Mouse (Mus musculus): ENCODE results near the gene Slc44a2. TPM values are rescaled to one million over a fixed set of nuclear protein-coding genes. Genes with fewer than 3 reads are reported as not detected.

The Slc44a2 gene
- polyA plus RNA-seq (2012; rRNA removed) = 477 and 505 TPM in 2 replicates

- TF ChIP-seq CTCF (IDR thresholded peaks at IDR 0.05; ENCODE audit: borderline replicate concordance, control insufficient read depth, extremely low read depth, insufficient read depth, low read length, poor library complexity) (peak; percentile 52; the same call in 1 of the 2 replicates), POLR2A (IDR thresholded peaks at IDR 0.05; ENCODE audit: control insufficient read depth, extremely low read depth, insufficient read depth, low read length, poor library complexity) (peak; percentile 95)
- H3K36me3 ChIP-seq (ENCODE audit: control insufficient read depth, insufficient read depth, low read length) = no peaks in the 10 kb centered on the region
- H3K4me1 ChIP-seq (replicated peaks; ENCODE audit: control insufficient read depth, insufficient read depth, low read length) = peaks cover 46% of the 10 kb centered on the region
- peak within 1 kb of the TSS; percentile 75 for H3K4me3 ChIP-seq (ENCODE audit: control insufficient read depth, insufficient read depth, low read length)
- peak; percentile 92 for DNase-seq
- H3K27ac ChIP-seq (ENCODE audit: control insufficient read depth, insufficient read depth, low read length) = peak within 1 kb of the TSS; percentile 97
- WGBS = under 1% methylated on average over 52 of the region's 52 CpGs
- H3K27me3 ChIP-seq (ENCODE audit: control insufficient read depth, insufficient read depth, low read length) = no peaks in the 10 kb centered on the region
These were observed at the start of gene Slc44a2 for GRCm38 (mm10) chr9:21320619-21321512. Gene Slc44a2 (plus strand): TSS chr9:21320698.

GRCm38 (mm10) chr9:21272391-21272790 is 48.1 kb upstream of the Slc44a2 start:
- H3K36me3 ChIP-seq (ENCODE audit: control insufficient read depth, insufficient read depth, low read length) = peaks cover 73% of the 10 kb centered on the region
- H3K27ac ChIP-seq (ENCODE audit: control insufficient read depth, insufficient read depth, low read length) = no peak overlapping the region
- 97% methylated on average over 9 of the region's 9 CpGs for WGBS
- H3K27me3 ChIP-seq (ENCODE audit: control insufficient read depth, insufficient read depth, low read length) = no peaks in the 10 kb centered on the region
- no peak for DNase-seq
- TF ChIP-seq CTCF (IDR thresholded peaks at IDR 0.05; ENCODE audit: borderline replicate concordance, control insufficient read depth, extremely low read depth, insufficient read depth, low read length, poor library complexity) (no peak), POLR2A (IDR thresholded peaks at IDR 0.05; ENCODE audit: control insufficient read depth, extremely low read depth, insufficient read depth, low read length, poor library complexity) (no peak)
- H3K4me3 ChIP-seq (ENCODE audit: control insufficient read depth, insufficient read depth, low read length) = no peak overlapping the region
- H3K4me1 ChIP-seq (replicated peaks; ENCODE audit: control insufficient read depth, insufficient read depth, low read length) = no peaks in the 10 kb centered on the region

- Histone ChIP-seq H3K4me3 (ENCODE audit: control insufficient read depth, insufficient read depth, low read length) (no peak overlapping the region), H3K27me3 (ENCODE audit: control insufficient read depth, insufficient read depth, low read length) (no peaks in the 10 kb centered on the region), H3K36me3 (ENCODE audit: control insufficient read depth, insufficient read depth, low read length) (peaks cover 78% of the 10 kb centered on the region), H3K4me1 (replicated peaks; ENCODE audit: control insufficient read depth, insufficient read depth, low read length) (no peaks in the 10 kb centered on the region), H3K27ac (ENCODE audit: control insufficient read depth, insufficient read depth, low read length) (no peak overlapping the region)
- no peak for DNase-seq
- no peak for TF ChIP-seq CTCF (IDR thresholded peaks at IDR 0.05; ENCODE audit: borderline replicate concordance, control insufficient read depth, extremely low read depth, insufficient read depth, low read length, poor library complexity)
- TF ChIP-seq POLR2A (IDR thresholded peaks at IDR 0.05; ENCODE audit: control insufficient read depth, extremely low read depth, insufficient read depth, low read length, poor library complexity) = no peak
- 94% methylated on average over 8 of the region's 8 CpGs for WGBS
These were observed 47.4 kb upstream of the Slc44a2 start for GRCm38 (mm10) chr9:21273094-21273493.

GRCm38 (mm10) chr9:21273520-21274228 is 46.8 kb upstream of the Slc44a2 start:
- DNase-seq = no peak
- Histone ChIP-seq H3K4me1 (replicated peaks; ENCODE audit: control insufficient read depth, insufficient read depth, low read length) (no peaks in the 10 kb centered on the region), H3K4me3 (ENCODE audit: control insufficient read depth, insufficient read depth, low read length) (no peak overlapping the region), H3K27ac (ENCODE audit: control insufficient read depth, insufficient read depth, low read length) (no peak overlapping the region), H3K36me3 (ENCODE audit: control insufficient read depth, insufficient read depth, low read length) (peaks cover 74% of the 10 kb centered on the region), H3K27me3 (ENCODE audit: control insufficient read depth, insufficient read depth, low read length) (no peaks in the 10 kb centered on the region)
- TF ChIP-seq CTCF (IDR thresholded peaks at IDR 0.05; ENCODE audit: borderline replicate concordance, control insufficient read depth, extremely low read depth, insufficient read depth, low read length, poor library complexity) (no peak), POLR2A (IDR thresholded peaks at IDR 0.05; ENCODE audit: control insufficient read depth, extremely low read depth, insufficient read depth, low read length, poor library complexity) (no peak)
- 93% methylated on average over 7 of the region's 7 CpGs for WGBS

- Histone ChIP-seq H3K27ac (ENCODE audit: control insufficient read depth, insufficient read depth, low read length) (no peak overlapping the region), H3K4me1 (replicated peaks; ENCODE audit: control insufficient read depth, insufficient read depth, low read length) (no peaks in the 10 kb centered on the region), H3K36me3 (ENCODE audit: control insufficient read depth, insufficient read depth, low read length) (peaks cover 73% of the 10 kb centered on the region), H3K4me3 (ENCODE audit: control insufficient read depth, insufficient read depth, low read length) (no peak overlapping the region), H3K27me3 (ENCODE audit: control insufficient read depth, insufficient read depth, low read length) (no peaks in the 10 kb centered on the region)
- WGBS = 98% methylated on average over 3 of the region's 3 CpGs
- no peak for DNase-seq
- TF ChIP-seq POLR2A (IDR thresholded peaks at IDR 0.05; ENCODE audit: control insufficient read depth, extremely low read depth, insufficient read depth, low read length, poor library complexity) = no peak
- no peak for TF ChIP-seq CTCF (IDR thresholded peaks at IDR 0.05; ENCODE audit: borderline replicate concordance, control insufficient read depth, extremely low read depth, insufficient read depth, low read length, poor library complexity)
These were observed 46.2 kb upstream of the Slc44a2 start for GRCm38 (mm10) chr9:21274336-21274735.

GRCm38 (mm10) chr9:21275013-21275710 is 45.3 kb upstream of the Slc44a2 start:
- DNase-seq = no peak
- Histone ChIP-seq H3K36me3 (ENCODE audit: control insufficient read depth, insufficient read depth, low read length) (peaks cover 78% of the 10 kb centered on the region), H3K27ac (ENCODE audit: control insufficient read depth, insufficient read depth, low read length) (no peak overlapping the region), H3K4me1 (replicated peaks; ENCODE audit: control insufficient read depth, insufficient read depth, low read length) (no peaks in the 10 kb centered on the region), H3K4me3 (ENCODE audit: control insufficient read depth, insufficient read depth, low read length) (no peak overlapping the region), H3K27me3 (ENCODE audit: control insufficient read depth, insufficient read depth, low read length) (no peaks in the 10 kb centered on the region)
- TF ChIP-seq CTCF (IDR thresholded peaks at IDR 0.05; ENCODE audit: borderline replicate concordance, control insufficient read depth, extremely low read depth, insufficient read depth, low read length, poor library complexity) = no peak
- no peak for TF ChIP-seq POLR2A (IDR thresholded peaks at IDR 0.05; ENCODE audit: control insufficient read depth, extremely low read depth, insufficient read depth, low read length, poor library complexity)
- 86% methylated on average over 7 of the region's 7 CpGs for WGBS

Measured in thymus, adult 2 months (tissue).